Mouse (Mus musculus) limb, embryonic 15.5 days (tissue): Measurements from ENCODE around the gene Ank3. TPM values are rescaled to one million over a fixed set of nuclear protein-coding genes. Genes with fewer than 3 reads are reported as not detected.

ENCODE experiments used
- ATAC-seq: fragments of 200-750 bp; cut with Nextera tagmentation; 2 replicates; pipeline ENCODE4 v1.8.0; 2017; ENCODE audit warnings: low read depth, moderate TSS enrichment; ENCODE audit not compliant: insufficient number of reproducible peaks, low FRiP score, low TSS enrichment
- H3K27ac ChIP-seq: fragments of 300-500 bp; sonication (generic); 2 replicates; pipeline ENCODE4 v1.5.1; 2015; ENCODE audit warnings: moderate library complexity, mild to moderate bottlenecking, inconsistent platforms
- H3K27me3 ChIP-seq: fragments of 300-500 bp; sonication (generic); 2 replicates; pipeline ENCODE4 v1.6.1; 2015; ENCODE audit warnings: inconsistent platforms
- H3K36me3 ChIP-seq: fragments of 300-500 bp; sonication (generic); 2 replicates; pipeline ENCODE4 v1.6.1; 2015; ENCODE audit warnings: inconsistent platforms
- H3K4me1 ChIP-seq: fragments of 300-500 bp; sonication (generic); 2 replicates; pipeline ENCODE4 v1.6.1; 2015; ENCODE audit warnings: inconsistent platforms
- H3K4me2 ChIP-seq: fragments of 300-500 bp; sonication (generic); 2 replicates; pipeline ENCODE4 v1.6.1; 2015; ENCODE audit warnings: mild to moderate bottlenecking, inconsistent platforms
- H3K4me3 ChIP-seq: fragments of 300-500 bp; sonication (generic); 2 replicates; pipeline ENCODE4 v1.5.1; 2015; ENCODE audit warnings: mild to moderate bottlenecking, inconsistent platforms
- H3K9ac ChIP-seq: fragments of 300-500 bp; sonication (generic); 2 replicates; pipeline ENCODE4 v1.6.1; 2015; ENCODE audit warnings: inconsistent platforms
- H3K9me3 ChIP-seq: fragments of 300-500 bp; sonication (generic); 2 replicates; pipeline ENCODE4 v1.6.1; 2016; ENCODE audit warnings: inconsistent platforms
- WGBS: fragments of 180-500 bp; shearing (Covaris S2); methylation state at CpG from one replicate; pipeline ENCODE4 v1.1.7; 2015; 5-methylcytosine and 5-hydroxymethylcytosine counted together
- polyA plus RNA-seq: library from polyadenylated mRNA; unstranded; fragments of >200 nt; fragmentation: Nextera tagmentation; extraction: Ambion mirVana; gene quantifications from 2 replicates; pipeline ENCODE4 v1.2.1, GENCODE M21; 2015

Gene Ank3
- polyA plus RNA-seq, 1 experiment from 2014 or later = 29.1 TPM

DNA sequence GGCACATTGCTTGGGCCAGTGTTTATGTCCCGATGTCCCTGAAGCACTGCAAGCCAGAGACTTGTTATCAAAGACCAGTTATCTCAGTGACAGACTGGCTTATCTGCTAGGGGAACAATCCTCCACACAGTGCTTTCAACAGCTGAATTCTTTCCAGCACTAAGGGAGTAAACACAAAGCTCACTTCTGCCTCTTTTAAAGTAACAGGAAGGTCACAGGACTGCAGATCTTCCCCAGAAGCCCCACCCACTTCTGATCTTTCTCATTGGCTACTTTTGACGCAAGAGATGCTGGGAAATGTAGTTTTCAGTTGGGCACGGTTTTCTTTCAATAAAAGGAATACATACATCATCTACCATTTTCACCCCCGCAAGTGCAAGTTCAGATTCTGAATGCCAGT, 489.8 kb downstream of the Ank3 start:
- WGBS = 32% methylated on average over 4 of the region's 4 CpGs
- Histone ChIP-seq H3K9ac (no peak overlapping the region), H3K36me3 (0 out of 2 replicates have a peak, but pooled peaks cover 5% of the 10 kb centered on the region), H3K27me3 (no peaks in the 10 kb centered on the region), H3K9me3 (no peaks in the 10 kb centered on the region), H3K4me2 (no peak overlapping the region), H3K4me3 (no peak overlapping the region), H3K27ac (no peak overlapping the region), H3K4me1 (no peaks in the 10 kb centered on the region)
- no peak for ATAC-seq

DNA sequence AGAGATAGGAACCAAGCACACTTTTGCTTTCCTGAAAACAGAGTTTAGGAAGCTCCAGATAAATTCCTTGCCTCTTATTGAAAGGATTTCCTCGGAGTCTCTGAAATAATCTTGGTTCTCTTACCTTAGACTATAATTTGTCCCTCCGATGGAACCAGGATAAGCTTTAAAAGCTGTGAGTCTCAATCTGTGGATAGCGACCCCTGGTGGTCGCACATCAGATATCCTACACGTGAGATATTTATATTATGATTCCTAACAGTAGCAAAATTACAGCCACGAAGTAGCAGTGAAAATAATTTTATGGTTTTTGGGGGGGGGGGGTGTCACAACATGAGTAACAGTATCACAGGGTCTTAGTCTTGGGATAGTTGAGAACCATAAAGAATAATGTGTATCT, 491.2 kb downstream of the Ank3 start:
- no peaks in the 10 kb centered on the region for H3K9me3 ChIP-seq
- no peak for ATAC-seq
- 21% methylated on average over 6 of the region's 6 CpGs for WGBS
- no peak overlapping the region for H3K9ac ChIP-seq
- H3K36me3 ChIP-seq = 0 out of 2 replicates have a peak, but pooled peaks cover 5% of the 10 kb centered on the region
- no peak overlapping the region for H3K27ac ChIP-seq
- H3K4me2 ChIP-seq = no peak overlapping the region
- H3K4me1 ChIP-seq = no peaks in the 10 kb centered on the region
- no peak overlapping the region for H3K4me3 ChIP-seq
- no peaks in the 10 kb centered on the region for H3K27me3 ChIP-seq

- ATAC-seq = no peak
- Histone ChIP-seq H3K4me1 (no peaks in the 10 kb centered on the region), H3K27ac (no peak overlapping the region), H3K27me3 (no peaks in the 10 kb centered on the region), H3K36me3 (0 out of 2 replicates have a peak, but pooled peaks cover 2% of the 10 kb centered on the region), H3K4me2 (no peak overlapping the region), H3K9me3 (no peaks in the 10 kb centered on the region), H3K4me3 (no peak overlapping the region), H3K9ac (no peak overlapping the region)
- 87% methylated on average over 11 of the region's 11 CpGs for WGBS
Observed at GRCm38 (mm10) chr10:69890389-69890985, 491.9 kb downstream of the Ank3 start.

GRCm38 (mm10) chr10:69892162-69892561, 493.6 kb downstream of the Ank3 start:
- no peak for ATAC-seq
- no peaks in the 10 kb centered on the region for H3K4me1 ChIP-seq
- no peaks in the 10 kb centered on the region for H3K27me3 ChIP-seq
- no peaks in the 10 kb centered on the region for H3K36me3 ChIP-seq
- WGBS = 94% methylated on average over 18 of the region's 18 CpGs
- no peak overlapping the region for H3K9ac ChIP-seq
- H3K4me2 ChIP-seq = no peak overlapping the region
- no peak overlapping the region for H3K27ac ChIP-seq
- no peak overlapping the region for H3K4me3 ChIP-seq
- H3K9me3 ChIP-seq = no peaks in the 10 kb centered on the region

DNA sequence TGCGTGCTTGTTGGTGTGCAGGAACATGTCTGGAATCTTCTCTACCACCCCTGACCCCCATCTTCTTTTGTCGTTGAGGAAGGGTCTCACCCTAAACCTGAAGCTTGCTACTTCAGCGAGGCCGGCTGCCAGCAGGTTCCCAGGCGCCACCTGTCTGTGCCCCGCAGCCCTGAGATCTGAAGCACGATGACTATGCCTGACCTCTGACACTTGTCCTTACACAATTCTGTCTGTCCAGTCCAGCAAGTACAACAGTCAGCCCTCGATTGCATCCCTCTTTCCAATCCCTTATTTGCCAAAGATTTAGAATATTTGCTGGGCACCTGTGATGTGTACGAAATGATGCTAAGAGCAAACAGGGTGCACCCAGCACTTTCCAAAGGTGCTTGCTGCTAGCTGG, 497.0 kb downstream of the Ank3 start:
- Histone ChIP-seq H3K27me3 (no peaks in the 10 kb centered on the region), H3K36me3 (no peaks in the 10 kb centered on the region), H3K4me1 (no peaks in the 10 kb centered on the region), H3K4me3 (no peak overlapping the region), H3K9ac (no peak overlapping the region), H3K27ac (no peak overlapping the region), H3K9me3 (no peaks in the 10 kb centered on the region), H3K4me2 (no peak overlapping the region)
- WGBS = 67% methylated on average over 9 of the region's 9 CpGs
- no peak for ATAC-seq

DNA sequence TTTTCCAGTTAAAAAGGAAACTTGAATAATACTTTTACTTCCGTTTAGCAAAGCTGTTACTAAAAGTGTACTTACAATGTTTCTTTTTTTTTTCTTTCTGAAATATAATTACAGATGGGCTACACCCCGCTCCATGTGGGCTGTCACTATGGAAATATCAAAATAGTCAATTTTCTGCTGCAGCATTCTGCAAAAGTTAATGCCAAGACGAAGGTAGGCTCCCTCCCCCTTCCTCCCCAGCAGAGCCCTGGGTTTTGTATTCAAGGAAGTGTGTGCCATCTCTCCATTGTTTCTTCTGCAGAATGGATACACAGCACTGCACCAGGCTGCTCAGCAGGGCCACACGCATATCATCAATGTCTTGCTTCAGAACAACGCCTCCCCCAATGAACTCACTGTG, 499.4 kb downstream of the Ank3 start:
- no peak overlapping the region for H3K4me3 ChIP-seq
- no peaks in the 10 kb centered on the region for H3K9me3 ChIP-seq
- no peak for ATAC-seq
- no peaks in the 10 kb centered on the region for H3K4me1 ChIP-seq
- no peak overlapping the region for H3K27ac ChIP-seq
- no peaks in the 10 kb centered on the region for H3K36me3 ChIP-seq
- no peak overlapping the region for H3K9ac ChIP-seq
- no peak overlapping the region for H3K4me2 ChIP-seq
- WGBS = 86% methylated on average over 5 of the region's 5 CpGs
- no peaks in the 10 kb centered on the region for H3K27me3 ChIP-seq

- Histone ChIP-seq H3K36me3 (no peaks in the 10 kb centered on the region), H3K4me1 (no peaks in the 10 kb centered on the region), H3K4me3 (no peak overlapping the region), H3K9me3 (no peaks in the 10 kb centered on the region), H3K27ac (no peak overlapping the region), H3K27me3 (no peaks in the 10 kb centered on the region), H3K4me2 (no peak overlapping the region), H3K9ac (no peak overlapping the region)
- 94% methylated on average over 8 of the region's 8 CpGs for WGBS
- ATAC-seq = no peak
Observed at GRCm38 (mm10) chr10:69898821-69899220, 500.2 kb downstream of the Ank3 start.

- H3K36me3 ChIP-seq = no peaks in the 10 kb centered on the region
- no peak overlapping the region for H3K4me2 ChIP-seq
- WGBS = 80% methylated on average over 3 of the region's 3 CpGs
- H3K9me3 ChIP-seq = no peaks in the 10 kb centered on the region
- H3K4me3 ChIP-seq = no peak overlapping the region
- H3K27ac ChIP-seq = no peak overlapping the region
- H3K4me1 ChIP-seq = no peaks in the 10 kb centered on the region
- H3K9ac ChIP-seq = no peak overlapping the region
- no peaks in the 10 kb centered on the region for H3K27me3 ChIP-seq
- ATAC-seq = no peak
Observed at GRCm38 (mm10) chr10:69899788-69900187, 501.2 kb downstream of the Ank3 start.

DNA sequence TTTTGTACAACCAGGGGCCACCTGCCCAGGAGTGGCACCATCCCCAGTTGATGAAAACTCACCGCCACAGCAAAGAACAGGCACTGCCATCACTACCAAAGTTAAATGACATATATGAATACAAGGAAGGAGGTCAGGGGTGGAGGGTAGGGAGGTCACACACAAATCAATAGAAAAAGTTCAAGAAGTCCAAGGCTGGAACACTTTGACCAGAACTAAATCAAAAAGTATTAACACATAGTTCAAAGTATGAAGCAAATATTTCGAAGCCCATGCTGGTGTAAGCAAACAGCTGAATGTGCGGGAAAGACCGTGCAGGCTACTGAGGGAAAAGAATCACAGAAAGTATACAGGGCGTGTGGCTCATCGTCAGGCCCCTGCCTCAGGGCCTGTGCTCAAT, 503.5 kb downstream of the Ank3 start:
- no peak for ATAC-seq
- H3K36me3 ChIP-seq = no peaks in the 10 kb centered on the region
- no peak overlapping the region for H3K9ac ChIP-seq
- H3K4me1 ChIP-seq = no peaks in the 10 kb centered on the region
- no peaks in the 10 kb centered on the region for H3K27me3 ChIP-seq
- H3K27ac ChIP-seq = no peak overlapping the region
- H3K9me3 ChIP-seq = no peaks in the 10 kb centered on the region
- 76% methylated on average over 6 of the region's 6 CpGs for WGBS
- H3K4me3 ChIP-seq = no peak overlapping the region
- no peak overlapping the region for H3K4me2 ChIP-seq

DNA sequence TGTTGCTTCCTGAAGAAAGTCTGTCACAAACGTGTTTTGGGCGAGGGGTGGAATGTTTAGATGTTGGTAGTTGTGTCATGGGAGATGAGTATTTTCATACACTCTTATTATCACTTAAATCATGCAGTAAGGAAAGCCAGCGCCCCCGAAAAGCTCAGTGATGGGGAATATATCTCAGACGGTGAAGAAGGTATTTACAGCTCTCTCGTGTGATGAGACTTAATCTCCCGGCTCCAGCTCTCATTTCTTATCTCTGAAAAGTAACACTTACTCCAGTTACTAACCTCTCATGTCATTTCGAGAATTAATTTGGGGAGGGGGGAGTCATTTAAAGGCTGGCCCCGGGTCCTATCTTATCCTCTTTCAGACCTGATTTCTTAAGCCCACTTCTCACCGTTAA, 505.7 kb downstream of the Ank3 start:
- Histone ChIP-seq H3K4me3 (no peak overlapping the region), H3K4me1 (no peaks in the 10 kb centered on the region), H3K27me3 (no peaks in the 10 kb centered on the region), H3K4me2 (no peak overlapping the region), H3K27ac (no peak overlapping the region), H3K36me3 (no peaks in the 10 kb centered on the region), H3K9me3 (no peaks in the 10 kb centered on the region), H3K9ac (no peak overlapping the region)
- WGBS = 60% methylated on average over 10 of the region's 10 CpGs
- ATAC-seq = no peak

DNA sequence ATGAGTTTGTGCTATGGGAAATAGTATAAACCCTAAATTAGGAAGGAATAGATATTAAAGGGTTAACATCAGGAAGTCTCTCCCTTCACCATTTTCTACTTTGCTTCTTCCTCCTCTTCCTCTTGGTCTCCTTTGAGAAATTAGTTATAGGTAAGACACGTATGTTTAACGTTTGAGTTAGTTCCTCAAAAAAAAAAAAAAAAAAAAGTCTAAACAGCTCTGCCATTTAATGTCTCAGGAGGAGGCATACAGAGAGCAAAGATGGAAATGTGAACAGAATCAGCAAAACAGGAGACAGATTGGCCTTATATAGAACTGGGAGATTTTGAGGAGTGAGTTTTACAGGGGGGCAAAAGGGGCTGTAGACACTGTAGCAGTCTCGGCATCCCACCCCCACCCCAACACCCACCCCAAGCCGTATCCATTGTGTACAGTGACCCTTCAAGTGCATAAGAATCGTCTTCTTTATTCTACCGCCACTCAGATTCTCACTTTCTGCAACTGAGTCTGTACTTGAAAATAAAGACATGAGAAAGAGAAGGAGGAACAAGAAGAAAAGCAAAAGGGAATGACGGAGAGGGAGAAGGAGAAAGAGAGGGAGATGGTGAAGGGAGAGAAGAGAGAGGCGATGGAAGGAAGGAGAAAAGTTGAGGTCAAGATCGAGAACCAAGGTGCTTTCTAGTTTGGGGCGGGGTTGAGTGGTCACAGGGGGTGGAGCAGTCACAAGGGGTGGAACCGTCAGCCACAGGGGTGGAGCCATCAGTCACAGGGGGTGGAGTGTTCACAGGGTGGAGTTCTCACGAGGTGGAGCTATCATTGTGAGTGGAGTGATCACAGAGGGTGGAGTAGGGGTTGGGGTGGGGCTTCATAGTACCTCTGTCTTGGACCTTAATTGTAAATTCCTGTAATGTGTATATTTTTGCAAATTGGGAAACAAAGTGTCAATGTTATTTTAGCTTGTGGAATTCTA, 509.5 kb downstream of the Ank3 start:
- WGBS = 50% methylated on average over 12 of the region's 12 CpGs
- Histone ChIP-seq H3K4me2 (no peak overlapping the region), H3K36me3 (no peaks in the 10 kb centered on the region), H3K27ac (no peak overlapping the region), H3K4me1 (no peaks in the 10 kb centered on the region), H3K27me3 (no peaks in the 10 kb centered on the region), H3K4me3 (no peak overlapping the region), H3K9me3 (no peaks in the 10 kb centered on the region), H3K9ac (no peak overlapping the region)
- ATAC-seq = no peak

DNA sequence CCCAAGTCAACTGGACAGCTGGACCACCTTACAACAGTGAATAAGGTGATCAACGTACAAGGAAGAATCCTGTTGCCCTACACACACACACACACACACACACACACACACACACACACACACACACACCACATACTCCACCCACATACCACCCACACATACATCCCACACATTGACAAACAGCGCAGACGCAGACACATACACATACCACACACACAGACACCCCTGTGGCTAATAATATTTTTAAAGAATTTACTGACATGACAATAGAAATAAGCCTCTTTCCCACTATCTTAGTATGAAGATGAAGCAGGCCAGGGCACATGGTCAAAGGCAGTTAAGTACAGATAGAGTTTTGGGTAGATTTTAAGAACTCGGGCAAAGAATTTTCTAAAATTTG, 511.3 kb downstream of the Ank3 start:
- no peak overlapping the region for H3K27ac ChIP-seq
- no peaks in the 10 kb centered on the region for H3K27me3 ChIP-seq
- no peak overlapping the region for H3K4me2 ChIP-seq
- H3K4me1 ChIP-seq = 0 out of 2 replicates have a peak, but pooled peaks cover 4% of the 10 kb centered on the region
- ATAC-seq = no peak
- WGBS = 79% methylated on average over 4 of the region's 4 CpGs
- no peak overlapping the region for H3K4me3 ChIP-seq
- no peaks in the 10 kb centered on the region for H3K9me3 ChIP-seq
- no peaks in the 10 kb centered on the region for H3K36me3 ChIP-seq
- H3K9ac ChIP-seq = no peak overlapping the region
